Mouse (Mus musculus): ENCODE data around the gene Lrrc20. TPM values are rescaled to one million over a fixed set of nuclear protein-coding genes. Genes with fewer than 3 reads are reported as not detected.
A peak's percentile ranks its signal among the peaks of the same experiment; 100 is the strongest.

The Lrrc20 gene
- polyA plus RNA-seq, 1 experiment from 2014 or later: 5.3 TPM

DNA sequence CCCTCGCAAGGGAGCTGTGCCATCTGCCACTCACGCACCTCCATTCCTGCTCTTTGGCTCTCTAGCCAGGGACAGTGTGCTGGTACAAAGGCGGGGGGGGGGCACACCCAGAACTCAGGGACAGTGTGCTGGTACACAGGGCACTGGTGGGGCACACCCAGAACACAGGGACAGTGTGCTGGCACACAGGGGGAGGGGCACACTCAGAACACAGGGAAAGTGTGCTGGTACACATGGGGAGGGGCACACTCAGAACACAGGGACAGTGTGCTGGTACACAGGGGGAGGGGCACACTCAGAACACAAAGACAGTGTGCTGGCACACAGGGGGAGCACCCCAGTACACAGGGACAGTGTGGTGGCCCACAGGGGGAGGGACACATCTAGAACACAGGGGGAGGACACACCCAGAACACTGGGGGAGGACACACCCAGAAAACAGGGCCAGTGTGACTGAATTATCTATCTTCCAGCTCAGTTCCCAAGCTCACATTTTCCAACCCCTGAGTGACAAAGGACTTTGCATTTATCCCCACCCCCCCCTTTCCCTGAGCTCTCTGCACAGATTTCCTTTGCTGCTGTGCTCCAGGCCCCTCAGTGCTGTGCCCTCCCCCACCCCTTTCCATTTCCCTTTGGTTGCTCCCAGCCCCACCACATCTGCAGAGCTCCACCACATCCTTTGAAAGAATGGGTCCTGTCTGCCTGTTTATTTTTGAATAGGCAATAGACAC lies 58.9 kb downstream of the Lrrc20 start:
- H3K4me1 ChIP-seq (ENCODE audit: control insufficient read depth, insufficient read depth, low read length): peaks cover 24% of the 10 kb centered on the region
- no peaks in the 10 kb centered on the region for H3K9me3 ChIP-seq (ENCODE audit: control insufficient read depth, low read depth, low read length)
- H3K36me3 ChIP-seq (ENCODE audit: control insufficient read depth, insufficient read depth, low read length): no peaks in the 10 kb centered on the region
- H3K4me2 ChIP-seq (replicated peaks; ENCODE audit: low read depth, low read length): no peak overlapping the region
- ATAC-seq (ENCODE audit: insufficient number of reproducible peaks, insufficient read depth, low FRiP score, low read depth): 0 out of 2 replicates have a peak, but pooled peaks have one; percentile 29
- peak overlapping the region; percentile 52; the same call in 1 of the 2 replicates for H3K27ac ChIP-seq (ENCODE audit: low read length)
- H3K4me3 ChIP-seq (ENCODE audit: low read depth, low read length): no peak overlapping the region
- 67% methylated on average over 3 of the region's 3 CpGs for WGBS
- no peak overlapping the region for H3K9ac ChIP-seq (replicated peaks; ENCODE audit: low read depth, low read length)
- no peaks in the 10 kb centered on the region for H3K27me3 ChIP-seq (ENCODE audit: control insufficient read depth, insufficient read depth, low read length)

DNA sequence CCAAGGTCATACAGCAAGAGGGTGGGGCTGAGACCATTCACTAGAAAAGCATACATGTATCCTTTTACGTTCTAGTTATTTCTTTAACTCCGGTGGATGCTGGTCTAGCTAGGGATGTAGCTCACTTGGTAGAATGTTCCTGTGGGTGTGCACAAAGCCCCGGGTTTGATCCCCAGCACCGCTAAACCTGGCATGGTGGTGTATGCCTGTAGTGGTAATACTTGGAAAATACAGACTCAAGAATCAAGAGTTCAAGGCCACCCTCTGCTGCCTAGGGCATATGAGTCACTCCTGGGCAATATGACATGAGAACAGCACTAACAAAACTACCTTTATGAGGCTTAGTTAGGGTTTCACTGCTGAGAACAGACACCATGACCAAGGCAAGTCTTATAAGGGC lies 59.8 kb downstream of the Lrrc20 start:
- no peak for ATAC-seq (ENCODE audit: insufficient number of reproducible peaks, insufficient read depth, low FRiP score, low read depth)
- Histone ChIP-seq H3K4me1 (ENCODE audit: control insufficient read depth, insufficient read depth, low read length) (peaks cover 24% of the 10 kb centered on the region), H3K9ac (replicated peaks; ENCODE audit: low read depth, low read length) (no peak overlapping the region), H3K9me3 (ENCODE audit: control insufficient read depth, low read depth, low read length) (no peaks in the 10 kb centered on the region), H3K36me3 (ENCODE audit: control insufficient read depth, insufficient read depth, low read length) (no peaks in the 10 kb centered on the region), H3K27ac (ENCODE audit: low read length) (peak overlapping the region; percentile 52; the same call in 1 of the 2 replicates), H3K27me3 (ENCODE audit: control insufficient read depth, insufficient read depth, low read length) (no peaks in the 10 kb centered on the region), H3K4me2 (replicated peaks; ENCODE audit: low read depth, low read length) (no peak overlapping the region), H3K4me3 (ENCODE audit: low read depth, low read length) (no peak overlapping the region)
- WGBS: 84% methylated on average over 4 of the region's 4 CpGs

GRCm38 (mm10) chr10:61536130-61537035 lies 60.8 kb downstream of the Lrrc20 start:
- 0 out of 2 replicates have a peak overlapping the region, but pooled peaks have one; percentile 10 for H3K4me2 ChIP-seq (replicated peaks; ENCODE audit: low read depth, low read length)
- peak overlapping the region; percentile 52; the same call in 1 of the 2 replicates for H3K27ac ChIP-seq (ENCODE audit: low read length)
- peak; percentile 66 for ATAC-seq (ENCODE audit: insufficient number of reproducible peaks, insufficient read depth, low FRiP score, low read depth)
- H3K9me3 ChIP-seq (ENCODE audit: control insufficient read depth, low read depth, low read length): no peaks in the 10 kb centered on the region
- H3K4me3 ChIP-seq (ENCODE audit: low read depth, low read length): no peak overlapping the region
- no peaks in the 10 kb centered on the region for H3K36me3 ChIP-seq (ENCODE audit: control insufficient read depth, insufficient read depth, low read length)
- peaks cover 24% of the 10 kb centered on the region for H3K4me1 ChIP-seq (ENCODE audit: control insufficient read depth, insufficient read depth, low read length)
- no peaks in the 10 kb centered on the region for H3K27me3 ChIP-seq (ENCODE audit: control insufficient read depth, insufficient read depth, low read length)
- WGBS: 27% methylated on average over 20 of the region's 20 CpGs
- no peak overlapping the region for H3K9ac ChIP-seq (replicated peaks; ENCODE audit: low read depth, low read length)

DNA sequence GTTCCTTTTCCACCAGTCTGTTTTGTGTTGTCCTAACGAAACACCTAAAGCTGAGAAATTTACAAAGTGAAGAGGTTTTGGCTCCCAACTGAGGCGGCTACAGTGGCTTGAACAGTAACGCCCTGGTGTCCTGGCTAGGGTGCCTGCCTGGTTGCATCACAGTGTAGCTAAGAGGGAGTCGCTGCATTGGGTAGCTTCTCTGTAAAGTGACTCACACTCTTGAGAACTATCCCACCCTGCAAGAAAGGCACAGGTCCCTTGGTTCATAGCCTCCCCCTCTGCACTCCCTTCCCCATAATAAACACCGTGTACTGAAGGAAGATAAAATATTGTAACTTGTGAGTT lies 61.4 kb downstream of the Lrrc20 start:
- Histone ChIP-seq H3K9me3 (ENCODE audit: control insufficient read depth, low read depth, low read length) (no peaks in the 10 kb centered on the region), H3K9ac (replicated peaks; ENCODE audit: low read depth, low read length) (no peak overlapping the region), H3K36me3 (ENCODE audit: control insufficient read depth, insufficient read depth, low read length) (no peaks in the 10 kb centered on the region), H3K27me3 (ENCODE audit: control insufficient read depth, insufficient read depth, low read length) (no peaks in the 10 kb centered on the region), H3K4me1 (ENCODE audit: control insufficient read depth, insufficient read depth, low read length) (peaks cover 24% of the 10 kb centered on the region), H3K4me2 (replicated peaks; ENCODE audit: low read depth, low read length) (no peak overlapping the region), H3K27ac (ENCODE audit: low read length) (no peak overlapping the region), H3K4me3 (ENCODE audit: low read depth, low read length) (no peak overlapping the region)
- no peak for ATAC-seq (ENCODE audit: insufficient number of reproducible peaks, insufficient read depth, low FRiP score, low read depth)
- WGBS: 78% methylated on average over 5 of the region's 5 CpGs

GRCm38 (mm10) chr10:61538446-61538845 lies 62.8 kb downstream of the Lrrc20 start:
- 62% methylated on average over 4 of the region's 4 CpGs for WGBS
- Histone ChIP-seq H3K4me1 (ENCODE audit: control insufficient read depth, insufficient read depth, low read length) (peaks cover 24% of the 10 kb centered on the region), H3K9ac (replicated peaks; ENCODE audit: low read depth, low read length) (no peak overlapping the region), H3K36me3 (ENCODE audit: control insufficient read depth, insufficient read depth, low read length) (no peaks in the 10 kb centered on the region), H3K27ac (ENCODE audit: low read length) (no peak overlapping the region), H3K4me3 (ENCODE audit: low read depth, low read length) (no peak overlapping the region), H3K4me2 (replicated peaks; ENCODE audit: low read depth, low read length) (no peak overlapping the region), H3K9me3 (ENCODE audit: control insufficient read depth, low read depth, low read length) (no peaks in the 10 kb centered on the region), H3K27me3 (ENCODE audit: control insufficient read depth, insufficient read depth, low read length) (no peaks in the 10 kb centered on the region)
- no peak for ATAC-seq (ENCODE audit: insufficient number of reproducible peaks, insufficient read depth, low FRiP score, low read depth)

GRCm38 (mm10) chr10:61544127-61544862 lies 68.7 kb downstream of the Lrrc20 start:
- 34% methylated on average over 12 of the region's 12 CpGs for WGBS
- peak; percentile 84 for ATAC-seq (ENCODE audit: insufficient number of reproducible peaks, insufficient read depth, low FRiP score, low read depth)
- Histone ChIP-seq H3K27me3 (ENCODE audit: control insufficient read depth, insufficient read depth, low read length) (no peaks in the 10 kb centered on the region), H3K36me3 (ENCODE audit: control insufficient read depth, insufficient read depth, low read length) (no peaks in the 10 kb centered on the region), H3K9me3 (ENCODE audit: control insufficient read depth, low read depth, low read length) (no peaks in the 10 kb centered on the region), H3K4me3 (ENCODE audit: low read depth, low read length) (no peak overlapping the region), H3K4me2 (replicated peaks; ENCODE audit: low read depth, low read length) (no peak overlapping the region), H3K4me1 (ENCODE audit: control insufficient read depth, insufficient read depth, low read length) (peaks cover 14% of the 10 kb centered on the region), H3K9ac (replicated peaks; ENCODE audit: low read depth, low read length) (no peak overlapping the region), H3K27ac (ENCODE audit: low read length) (no peak overlapping the region)

GRCm38 (mm10) chr10:61544863-61545240 lies 69.3 kb downstream of the Lrrc20 start:
- H3K4me1 ChIP-seq (ENCODE audit: control insufficient read depth, insufficient read depth, low read length): peaks cover 14% of the 10 kb centered on the region
- no peaks in the 10 kb centered on the region for H3K9me3 ChIP-seq (ENCODE audit: control insufficient read depth, low read depth, low read length)
- H3K4me3 ChIP-seq (ENCODE audit: low read depth, low read length): no peak overlapping the region
- no peak overlapping the region for H3K27ac ChIP-seq (ENCODE audit: low read length)
- ATAC-seq (ENCODE audit: insufficient number of reproducible peaks, insufficient read depth, low FRiP score, low read depth): 0 out of 2 replicates have a peak, but pooled peaks have one; percentile 12
- WGBS: 35% methylated on average over 9 of the region's 9 CpGs
- no peaks in the 10 kb centered on the region for H3K27me3 ChIP-seq (ENCODE audit: control insufficient read depth, insufficient read depth, low read length)
- no peaks in the 10 kb centered on the region for H3K36me3 ChIP-seq (ENCODE audit: control insufficient read depth, insufficient read depth, low read length)
- H3K9ac ChIP-seq (replicated peaks; ENCODE audit: low read depth, low read length): no peak overlapping the region
- H3K4me2 ChIP-seq (replicated peaks; ENCODE audit: low read depth, low read length): no peak overlapping the region

DNA sequence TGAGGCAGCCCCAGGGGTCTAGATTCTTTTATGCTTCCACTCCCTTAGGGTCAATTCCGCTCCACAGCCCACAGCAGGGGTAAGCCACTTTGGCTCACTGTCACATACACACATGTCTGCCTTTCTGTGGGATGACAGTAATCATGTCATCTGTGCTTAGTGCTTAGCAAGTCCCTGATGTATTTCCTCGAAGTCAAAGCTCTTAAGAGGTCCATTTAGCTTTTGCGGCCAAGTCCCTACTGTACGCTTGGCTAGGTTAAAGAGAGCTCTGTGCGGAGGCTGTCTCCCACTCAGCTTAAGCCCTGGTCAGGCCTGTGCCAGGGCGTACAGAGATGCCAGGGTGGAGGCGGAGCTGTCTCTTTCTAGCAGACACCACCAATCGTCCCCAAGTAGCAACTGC lies 74.5 kb downstream of the Lrrc20 start:
- no peak overlapping the region for H3K27ac ChIP-seq (ENCODE audit: low read length)
- 82% methylated on average over 8 of the region's 8 CpGs for WGBS
- no peaks in the 10 kb centered on the region for H3K36me3 ChIP-seq (ENCODE audit: control insufficient read depth, insufficient read depth, low read length)
- H3K4me2 ChIP-seq (replicated peaks; ENCODE audit: low read depth, low read length): no peak overlapping the region
- H3K9ac ChIP-seq (replicated peaks; ENCODE audit: low read depth, low read length): no peak overlapping the region
- ATAC-seq (ENCODE audit: insufficient number of reproducible peaks, insufficient read depth, low FRiP score, low read depth): no peak
- H3K4me1 ChIP-seq (ENCODE audit: control insufficient read depth, insufficient read depth, low read length): peaks cover 3% of the 10 kb centered on the region; the same call in 1 of the 2 replicates
- no peak overlapping the region for H3K4me3 ChIP-seq (ENCODE audit: low read depth, low read length)
- H3K27me3 ChIP-seq (ENCODE audit: control insufficient read depth, insufficient read depth, low read length): no peaks in the 10 kb centered on the region
- H3K9me3 ChIP-seq (ENCODE audit: control insufficient read depth, low read depth, low read length): no peaks in the 10 kb centered on the region

Data from stomach, embryonic 14.5 days (tissue).